Mouse (Mus musculus) bone marrow, adult 2 months (tissue): ENCODE data around the gene Gsap. TPM values are rescaled to one million over a fixed set of nuclear protein-coding genes. Genes with fewer than 3 reads are reported as not detected.
"Not testable (repeated sequence)": the region's sequence is repeated elsewhere in the genome, so short reads cannot be mapped to it uniquely, and the experiment has no call there.

Experiments used
- H3K27ac ChIP-seq: fragments of 200-500 bp; 2 replicates; pipeline ENCODE4 v1.5.1; 2012; ENCODE audit warnings: low read depth, mild to moderate bottlenecking, control low read depth, inconsistent platforms, low read length; ENCODE audit not compliant: control insufficient read depth, poor library complexity, insufficient read depth
- H3K4me1 ChIP-seq: fragments of 200-500 bp; 2 replicates; pipeline ENCODE4 v1.6.1; 2011; ENCODE audit warnings: low read length; ENCODE audit not compliant: control insufficient read depth, insufficient read depth
- H3K4me3 ChIP-seq: fragments of 200-500 bp; replicated peaks from 2 replicates; pipeline ENCODE3; 2011; ENCODE audit warnings: mild to moderate bottlenecking, low read depth, low read length, control low read depth; ENCODE audit not compliant: control insufficient read depth
- CTCF ChIP-seq: fragments of 200-500 bp; IDR thresholded peaks from 2 replicates; pipeline ENCODE4 v1.5.1; 2011; ENCODE audit warnings: low read length, control low read depth; ENCODE audit not compliant: control insufficient read depth, insufficient read depth
- POLR2A ChIP-seq: fragments of 200-500 bp; IDR thresholded peaks from 2 replicates; pipeline ENCODE4 v1.6.1; 2011; ENCODE audit warnings: low read depth, mild to moderate bottlenecking, control low read depth, low read length, borderline replicate concordance; ENCODE audit not compliant: control insufficient read depth
- WGBS: fragments of 180-500 bp; shearing (Covaris S2); methylation state at CpG from one replicate; pipeline ENCODE4 v1.1.7; 2018; 5-methylcytosine and 5-hydroxymethylcytosine counted together
- polyA plus RNA-seq: library from polyadenylated mRNA; stranded (reverse); fragments of >200 nt; gene quantifications from 2 replicates; pipeline ENCODE4 v1.2.4, GENCODE M21; 2011; ENCODE audit warnings: low replicate concordance; ENCODE audit not compliant: missing spikeins, insufficient read depth, insufficient read length

Gene Gsap
- polyA plus RNA-seq, 1 experiment = 16.2 TPM

DNA sequence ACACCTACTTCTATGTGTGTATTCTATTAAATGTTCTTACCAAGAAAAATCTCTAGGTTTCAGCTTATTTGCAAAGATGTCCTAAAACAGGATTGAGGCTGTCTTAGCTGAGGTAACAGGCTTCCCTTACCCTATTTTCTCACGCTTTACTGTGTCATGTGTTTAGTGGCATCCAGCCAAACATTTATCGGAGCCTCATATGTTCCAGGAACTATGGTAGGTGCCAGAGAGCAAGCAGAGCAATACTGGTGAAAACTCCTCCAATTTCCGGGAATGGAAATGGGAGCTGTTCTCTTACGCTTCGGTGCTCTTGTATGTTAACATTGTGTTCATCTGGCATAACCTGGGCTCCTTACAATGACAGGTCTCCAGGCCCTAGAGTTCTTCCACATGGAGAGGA is 145.6 kb downstream of the Gsap start:
- Histone ChIP-seq H3K4me3 (no peak overlapping the region), H3K27ac (peak overlapping the region; percentile 45; the same call in 1 of the 2 replicates), H3K4me1 (no peaks in the 10 kb centered on the region; the same call in 1 of the 2 replicates)
- WGBS = 42% methylated on average over 5 of the region's 5 CpGs
- TF ChIP-seq POLR2A = no peak
- TF ChIP-seq CTCF = no peak

DNA sequence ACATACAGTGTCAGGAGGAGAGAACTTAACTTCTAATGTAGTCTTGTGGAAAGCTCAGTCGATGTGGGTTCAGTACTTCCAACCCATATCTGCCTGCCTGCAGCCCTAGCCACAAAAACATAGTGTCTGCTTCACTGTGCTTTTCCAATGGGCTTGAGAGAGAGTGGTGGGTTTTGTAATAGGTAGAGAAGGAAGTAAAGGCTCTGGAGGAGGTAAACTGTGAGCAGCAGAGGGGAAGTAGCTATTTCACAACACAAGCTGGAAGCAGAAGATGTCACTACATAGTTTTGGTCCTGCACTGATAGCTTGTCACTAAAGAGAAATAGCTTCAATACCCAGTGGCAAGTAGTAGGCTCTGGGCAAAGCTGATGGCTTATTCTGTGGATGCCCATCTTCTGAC is 146.1 kb downstream of the Gsap start:
- TF ChIP-seq CTCF (no peak), POLR2A (0 out of 2 replicates have a peak, but pooled peaks have one; percentile 9)
- WGBS = 2% methylated on average over 1 of the region's 1 CpGs
- H3K27ac ChIP-seq = peak overlapping the region; percentile 45; the same call in 1 of the 2 replicates

DNA sequence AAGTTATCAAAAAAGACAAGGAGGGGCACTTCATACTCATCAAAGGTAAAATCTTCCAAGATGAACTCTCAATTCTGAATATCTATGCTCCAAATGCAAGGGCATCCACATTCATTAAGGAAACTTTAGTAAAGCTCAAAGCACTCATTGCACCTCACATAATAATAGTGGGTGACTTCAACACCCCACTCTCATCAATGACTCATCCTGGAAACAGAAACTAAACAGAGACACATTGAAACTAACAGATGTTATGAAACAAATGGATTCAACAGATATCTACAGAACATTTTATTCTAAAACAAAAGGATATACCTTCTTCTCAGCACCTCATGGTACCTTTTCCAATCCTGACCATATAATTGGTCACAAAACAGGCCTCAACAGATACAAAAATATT is 156.2 kb downstream of the Gsap start:
- not testable (repeated sequence) for H3K4me1 ChIP-seq, H3K4me3 ChIP-seq, H3K27ac ChIP-seq

More for the DNA sequence above, 146.1 kb downstream of the Gsap start:
- Histone ChIP-seq H3K4me3 (no peak overlapping the region), H3K4me1 (no peaks in the 10 kb centered on the region; the same call in 1 of the 2 replicates)

DNA sequence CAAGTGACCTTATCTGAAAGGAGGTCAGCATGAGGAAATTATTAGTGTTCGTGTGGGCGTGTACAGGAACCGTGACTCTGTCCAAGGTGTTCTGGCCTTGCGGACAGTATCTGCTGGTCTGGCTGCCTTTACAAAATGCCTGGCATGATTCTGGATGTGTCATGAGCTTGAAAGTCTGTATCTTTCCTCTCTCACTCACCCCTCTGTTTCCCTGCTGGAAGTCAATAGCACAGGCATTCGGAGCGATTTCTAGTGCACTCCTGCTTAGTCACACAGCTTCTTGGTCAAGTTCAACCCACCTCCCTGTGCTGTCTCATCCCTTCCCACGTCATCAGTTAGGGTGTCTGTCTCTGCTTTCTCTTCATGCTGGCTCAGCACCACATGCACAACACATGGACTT is 162.3 kb downstream of the Gsap start:
- 73% methylated on average over 7 of the region's 7 CpGs for WGBS
- no peak for TF ChIP-seq CTCF
- no peak for TF ChIP-seq POLR2A
- Histone ChIP-seq H3K4me3 (no peak overlapping the region), H3K4me1 (no peaks in the 10 kb centered on the region; the same call in 1 of the 2 replicates), H3K27ac (no peak overlapping the region)

DNA sequence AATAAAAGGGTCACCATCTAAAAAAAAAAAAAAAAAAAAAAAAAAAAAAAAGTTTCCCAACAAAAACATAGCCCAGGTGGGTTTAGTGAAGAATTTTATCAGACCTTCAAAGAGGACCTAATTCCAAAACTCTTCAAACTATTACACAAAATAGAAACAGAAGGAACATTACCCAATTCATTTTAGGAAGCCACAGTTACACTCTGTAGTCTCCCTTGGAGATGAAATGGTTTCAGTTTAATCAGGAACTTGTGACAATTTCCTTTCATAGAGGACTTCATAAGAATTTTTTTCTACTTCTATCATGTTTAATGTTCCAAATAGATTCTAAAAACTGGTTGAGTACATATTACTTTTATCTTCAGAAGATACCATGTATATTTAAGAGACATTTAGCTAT is 165.6 kb downstream of the Gsap start:
- H3K4me1 ChIP-seq = peaks cover 1% of the 10 kb centered on the region; the same call in 1 of the 2 replicates
- H3K27ac ChIP-seq = no peak overlapping the region
- H3K4me3 ChIP-seq = no peak overlapping the region
- TF ChIP-seq CTCF = no peak
- TF ChIP-seq POLR2A = no peak

DNA sequence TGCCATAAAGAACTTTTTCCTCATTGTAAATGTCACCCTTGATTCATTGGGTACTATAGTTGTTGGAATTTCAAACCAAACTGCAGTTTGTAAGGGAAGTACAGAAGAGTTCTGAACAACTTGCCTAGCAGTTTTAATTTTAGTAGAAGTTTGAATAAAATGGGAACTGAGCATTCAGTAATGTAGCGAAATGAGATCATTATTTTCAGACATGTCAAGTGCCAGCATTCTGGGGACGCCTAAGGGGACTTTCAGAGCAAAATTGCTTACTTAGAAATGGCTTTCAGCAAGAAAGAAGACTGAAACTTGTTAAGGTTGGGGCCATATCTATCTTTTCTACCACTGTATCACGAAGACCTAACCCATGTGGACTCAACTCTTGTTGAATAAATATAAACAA is 172.6 kb downstream of the Gsap start:
- H3K4me1 ChIP-seq = peaks cover 1% of the 10 kb centered on the region; the same call in 1 of the 2 replicates
- no peak overlapping the region for H3K4me3 ChIP-seq
- TF ChIP-seq POLR2A (no peak), CTCF (no peak)
- H3K27ac ChIP-seq = no peak overlapping the region
- WGBS = 74% methylated on average over 3 of the region's 3 CpGs

DNA sequence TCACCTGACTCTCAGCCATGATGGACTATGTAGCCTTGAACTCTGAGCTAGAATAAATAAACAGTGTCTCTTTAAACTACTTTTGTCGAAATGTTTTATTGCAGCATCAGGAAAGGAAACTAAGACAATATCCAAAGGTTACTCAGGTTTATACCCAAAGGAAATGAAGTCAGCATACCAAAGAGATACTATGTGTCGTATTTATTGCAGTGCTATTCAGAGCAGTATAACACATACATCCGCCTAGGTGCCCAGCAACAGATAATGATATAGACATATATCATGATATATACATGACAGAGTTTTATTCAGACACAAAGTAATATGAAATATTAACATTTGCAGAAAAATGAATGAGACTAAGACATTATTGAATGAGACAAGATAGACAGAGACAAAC is 177.3 kb downstream of the Gsap start:
- Histone ChIP-seq H3K27ac (no peak overlapping the region), H3K4me1 (peaks cover 1% of the 10 kb centered on the region; the same call in 1 of the 2 replicates), H3K4me3 (no peak overlapping the region)
- 78% methylated on average over 3 of the region's 3 CpGs for WGBS
- no peak for TF ChIP-seq CTCF

Other genes starting within 250 kb of the Gsap start
- gene Rsbn1l, start 229.9 kb upstream of the Gsap start, polyA plus RNA-seq = 13.8 and 18.7 TPM in 2 replicates
- 21.1 and 26.4 TPM in 2 replicates for gene Ptpn12, start 130.3 kb upstream of the Gsap start, polyA plus RNA-seq
- 1.7 and 5.3 TPM in 2 replicates for gene Fgl2, start 186.4 kb downstream of the Gsap start, polyA plus RNA-seq
- not detected in 2 replicates for gene Ccdc146, start 238.4 kb downstream of the Gsap start, polyA plus RNA-seq
- gene Fam185a, start 238.7 kb downstream of the Gsap start, polyA plus RNA-seq = 1.2 and 4.6 TPM in 2 replicates